Mouse (Mus musculus) small intestine, adult 2 months (tissue): ENCODE measurements around the gene Coa4. TPM values are rescaled to one million over a fixed set of nuclear protein-coding genes. Genes with fewer than 3 reads are reported as not detected.

Experiments
- H3K27ac ChIP-seq: fragments of 200-500 bp; 2 replicates; pipeline ENCODE4 v1.5.1; 2012; ENCODE audit warnings: low read depth, low read length, control low read depth, inconsistent platforms; ENCODE audit not compliant: insufficient read depth
- H3K27me3 ChIP-seq: fragments of 200-500 bp; 2 replicates; pipeline ENCODE4 v1.6.1; 2012; ENCODE audit warnings: mild to moderate bottlenecking, moderate library complexity, low read length, inconsistent platforms; ENCODE audit not compliant: control insufficient read depth, insufficient read depth
- H3K36me3 ChIP-seq: fragments of 200-500 bp; 2 replicates; pipeline ENCODE4 v1.6.1; 2012; ENCODE audit warnings: mild to moderate bottlenecking, low read length, control low read depth, inconsistent platforms; ENCODE audit not compliant: control insufficient read depth, insufficient read depth
- H3K4me1 ChIP-seq: fragments of 200-500 bp; 2 replicates; pipeline ENCODE4 v1.6.1; 2012; ENCODE audit warnings: low read length, inconsistent platforms, mixed read lengths; ENCODE audit not compliant: control insufficient read depth, insufficient read depth, insufficient read length
- H3K4me3 ChIP-seq: fragments of 200-500 bp; 2 replicates; pipeline ENCODE4 v1.5.1; 2012; ENCODE audit warnings: low read depth, mild to moderate bottlenecking, control low read depth, inconsistent platforms, low read length, moderate library complexity
- CTCF ChIP-seq: fragments of 200-500 bp; IDR thresholded peaks from 2 replicates; pipeline ENCODE4 v1.5.1; 2012; ENCODE audit warnings: low read depth, mild to moderate bottlenecking, control low read depth, inconsistent platforms, low read length, moderate library complexity, mixed read lengths; ENCODE audit not compliant: insufficient replicate concordance, insufficient read length; ENCODE audit errors: extremely low read depth
- POLR2A ChIP-seq: fragments of 200-500 bp; IDR thresholded peaks from 2 replicates; pipeline ENCODE4 v1.6.1; 2012; ENCODE audit warnings: low read depth, mild to moderate bottlenecking, control low read depth, inconsistent platforms, low read length, moderate library complexity
- WGBS: fragments of 180-500 bp; shearing (Covaris S2); methylation state at CpG from one replicate; pipeline ENCODE4 v1.1.7; 2018; 5-methylcytosine and 5-hydroxymethylcytosine counted together
- polyA plus RNA-seq: library from polyadenylated mRNA; depleted of rRNA; stranded (reverse); fragments of >200 nt; gene quantifications from 2 replicates; pipeline ENCODE4 v1.2.3, GENCODE M21; 2012

The Coa4 gene
- polyA plus RNA-seq, 1 experiment = 14.8 TPM

- Histone ChIP-seq H3K27ac (no peak overlapping the region), H3K27me3 (no peaks in the 10 kb centered on the region), H3K4me1 (peaks cover 16% of the 10 kb centered on the region; the same call in 1 of the 2 replicates), H3K36me3 (peaks cover 8% of the 10 kb centered on the region), H3K4me3 (no peak overlapping the region)
- 51% methylated on average over 4 of the region's 4 CpGs for WGBS
- TF ChIP-seq CTCF (no peak), POLR2A (no peak)
Observed at GRCm38 (mm10) chr7:100547631-100548030, 10.8 kb downstream of the Coa4 start.

GRCm38 (mm10) chr7:100549796-100550195, 12.9 kb downstream of the Coa4 start:
- Histone ChIP-seq H3K4me1 (peaks cover 7% of the 10 kb centered on the region; the same call in 1 of the 2 replicates), H3K27ac (no peak overlapping the region), H3K27me3 (no peaks in the 10 kb centered on the region), H3K36me3 (peaks cover 8% of the 10 kb centered on the region), H3K4me3 (no peak overlapping the region)
- no peak for TF ChIP-seq POLR2A
- no peak for TF ChIP-seq CTCF
- WGBS = 92% methylated on average over 3 of the region's 3 CpGs

GRCm38 (mm10) chr7:100550338-100551007, 13.6 kb downstream of the Coa4 start:
- Histone ChIP-seq H3K4me1 (peaks cover 3% of the 10 kb centered on the region), H3K27me3 (no peaks in the 10 kb centered on the region), H3K36me3 (peaks cover 8% of the 10 kb centered on the region), H3K27ac (no peak overlapping the region), H3K4me3 (no peak overlapping the region)
- 54% methylated on average over 5 of the region's 5 CpGs for WGBS
- TF ChIP-seq CTCF (no peak), POLR2A (no peak)

GRCm38 (mm10) chr7:100554939-100555338, 18.1 kb downstream of the Coa4 start:
- H3K27me3 ChIP-seq = no peaks in the 10 kb centered on the region
- no peak overlapping the region for H3K4me3 ChIP-seq
- peaks cover 3% of the 10 kb centered on the region; the same call in 1 of the 2 replicates for H3K36me3 ChIP-seq
- peak overlapping the region; percentile 13 for H3K27ac ChIP-seq
- TF ChIP-seq POLR2A (no peak; the same call in 1 of the 2 replicates), CTCF (no peak)
- H3K4me1 ChIP-seq = peaks cover 12% of the 10 kb centered on the region
- 34% methylated on average over 5 of the region's 5 CpGs for WGBS

GRCm38 (mm10) chr7:100555431-100555951, 18.6 kb downstream of the Coa4 start:
- H3K4me1 ChIP-seq = peaks cover 12% of the 10 kb centered on the region
- H3K27ac ChIP-seq = peak overlapping the region; percentile 83
- no peaks in the 10 kb centered on the region for H3K27me3 ChIP-seq
- H3K36me3 ChIP-seq = 0 out of 2 replicates have a peak, but pooled peaks cover 2% of the 10 kb centered on the region
- H3K4me3 ChIP-seq = no peak overlapping the region
- 41% methylated on average over 13 of the region's 13 CpGs for WGBS
- TF ChIP-seq POLR2A (no peak), CTCF (no peak)

GRCm38 (mm10) chr7:100557241-100557640, 20.4 kb downstream of the Coa4 start:
- H3K36me3 ChIP-seq = no peaks in the 10 kb centered on the region
- peaks cover 15% of the 10 kb centered on the region for H3K4me1 ChIP-seq
- H3K27ac ChIP-seq = no peak overlapping the region
- no peak for TF ChIP-seq POLR2A
- no peaks in the 10 kb centered on the region for H3K27me3 ChIP-seq
- 61% methylated on average over 5 of the region's 5 CpGs for WGBS
- H3K4me3 ChIP-seq = no peak overlapping the region

- H3K27ac ChIP-seq = no peak overlapping the region; the same call in 1 of the 2 replicates
- H3K4me1 ChIP-seq = peaks cover 15% of the 10 kb centered on the region
- WGBS = 48% methylated on average over 4 of the region's 4 CpGs
- TF ChIP-seq POLR2A = no peak
- TF ChIP-seq CTCF = no peak
- H3K27me3 ChIP-seq = no peaks in the 10 kb centered on the region
- H3K36me3 ChIP-seq = peaks cover 3% of the 10 kb centered on the region
- no peak overlapping the region for H3K4me3 ChIP-seq
Observed at GRCm38 (mm10) chr7:100559331-100559730, 22.5 kb downstream of the Coa4 start.
